Mouse (Mus musculus): ENCODE data around the gene Lpp.

DNA sequence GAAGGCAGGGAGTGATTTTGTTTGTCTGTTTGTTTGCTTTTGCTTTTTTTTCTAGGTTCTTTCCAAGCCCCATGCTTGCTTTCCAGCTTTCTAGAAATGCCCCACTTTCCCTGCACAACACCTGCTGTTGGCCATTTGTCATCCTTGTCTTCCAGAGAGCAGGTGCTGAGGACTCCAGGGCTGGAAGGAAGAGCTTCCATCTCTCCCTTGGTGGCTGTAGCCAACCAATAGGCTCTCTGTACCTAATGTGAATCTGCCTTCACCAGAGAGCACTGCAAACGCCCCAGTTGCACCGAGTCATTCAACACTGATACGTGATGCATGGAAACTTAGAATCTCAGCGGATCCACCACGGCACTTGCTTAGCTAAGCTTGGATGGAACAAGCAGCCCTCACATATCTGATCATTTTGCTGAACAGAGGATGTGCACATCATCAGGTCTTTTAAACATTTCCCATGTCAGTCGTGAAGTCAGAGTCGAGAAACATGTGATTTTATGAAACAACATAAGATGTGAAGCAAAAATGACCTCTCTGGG, 242.1 kb downstream of the Lpp start:
- no peak for TF ChIP-seq CTCF (IDR thresholded peaks at IDR 0.05; ENCODE audit: borderline replicate concordance, insufficient read depth, low read depth, low read length)
- no peak for TF ChIP-seq POLR2A (IDR thresholded peaks at IDR 0.05; ENCODE audit: borderline replicate concordance, insufficient read depth, low read length)

Measured in cerebellum, adult 2 months (tissue).